Mouse (Mus musculus): ENCODE measurements around the gene Top2a.

Top2a gene

DNA sequence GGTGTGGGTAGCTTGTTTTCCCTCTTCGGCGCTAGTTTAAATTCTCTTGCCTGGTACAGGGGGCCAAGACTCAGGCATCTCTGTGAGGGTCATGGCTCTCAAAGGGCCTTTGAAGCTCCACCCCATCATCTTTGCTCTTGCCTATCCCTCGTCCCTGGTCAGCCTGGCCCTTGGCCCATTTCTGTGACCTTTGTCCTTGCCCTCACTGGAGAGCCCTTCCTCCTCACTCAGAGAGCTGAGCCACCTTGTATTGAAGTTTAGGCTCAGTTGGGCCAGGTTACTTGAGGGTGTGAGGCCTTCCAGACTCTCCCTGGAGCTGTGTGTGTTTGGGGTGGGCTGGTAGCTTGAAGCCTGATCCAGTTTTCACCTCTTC is 78.4 kb downstream of the Top2a start:
- DNase-seq = no peak

DNA sequence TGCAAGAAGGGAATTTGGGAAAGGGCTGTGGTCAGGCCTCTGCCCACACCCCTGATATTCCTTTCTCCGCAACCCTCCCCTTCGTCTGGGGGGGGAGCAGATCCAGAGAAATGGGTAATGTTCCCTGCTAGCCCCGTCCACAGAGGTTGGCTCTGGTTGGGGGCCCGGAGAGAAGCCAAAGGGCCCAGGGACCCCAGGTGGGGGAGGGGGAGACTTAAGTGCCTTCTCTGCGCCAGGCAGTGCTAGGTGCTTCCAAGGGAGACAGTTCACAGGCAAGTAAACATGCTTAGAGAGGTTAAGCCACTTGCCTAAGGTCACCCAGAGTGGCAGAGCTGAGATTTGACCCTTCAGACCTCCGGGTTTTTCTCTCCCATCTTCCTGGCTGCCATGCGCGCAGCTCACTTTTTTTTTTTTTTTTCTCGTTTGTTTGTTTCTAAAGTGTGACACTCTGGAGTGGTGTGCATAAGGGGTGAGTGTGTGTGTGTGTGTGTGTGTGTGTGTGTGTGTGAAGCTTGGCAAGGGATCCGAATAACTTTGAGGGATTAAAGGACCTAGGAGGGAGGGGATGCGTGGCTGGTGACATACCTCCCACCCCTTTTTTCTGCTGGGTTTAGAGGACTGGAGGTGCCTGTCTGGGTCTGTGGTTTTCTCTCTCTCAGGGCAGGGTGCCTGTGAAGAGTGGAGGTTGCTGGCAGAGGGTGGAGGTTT is 78.9 kb downstream of the Top2a start:
- DNase-seq = no peak

DNA sequence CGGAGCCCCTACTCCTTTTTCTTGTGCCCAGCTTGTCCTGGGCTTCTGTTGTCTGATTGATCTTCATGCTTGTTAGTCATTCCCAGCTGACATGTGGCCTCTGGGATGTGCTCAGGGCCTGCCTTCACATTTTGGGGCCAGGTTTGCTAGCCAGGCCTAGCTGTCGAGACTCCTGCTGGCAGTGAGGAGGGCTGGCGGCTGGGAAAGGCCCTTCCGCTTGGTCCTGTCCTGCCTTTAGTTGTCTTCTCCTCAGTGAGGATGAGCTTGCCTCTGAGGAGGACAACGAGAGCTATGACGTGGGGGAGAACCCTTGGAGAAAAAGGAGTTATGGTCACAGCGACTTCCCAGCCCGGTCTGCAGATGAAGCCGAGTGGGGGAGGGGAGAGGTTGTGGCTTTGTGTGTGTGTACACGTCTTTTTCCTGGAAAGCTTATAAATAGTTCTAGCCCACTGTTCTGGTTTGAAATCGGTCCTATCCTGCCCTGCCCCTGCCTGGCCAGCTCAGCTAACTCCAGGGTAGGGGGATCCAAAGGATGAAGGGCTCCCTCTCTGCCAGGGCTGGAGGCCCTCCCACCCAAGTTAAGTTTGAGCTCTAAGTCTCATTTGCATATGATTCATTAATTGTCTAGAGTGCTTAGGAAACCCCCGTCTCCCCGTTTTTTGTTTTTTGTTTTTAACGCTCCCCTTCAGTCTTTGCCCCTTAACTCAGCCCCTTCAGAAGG is 80.1 kb downstream of the Top2a start:
- no peak for DNase-seq

Data from cerebellum, adult 11 months (tissue).